In the genomic region with DNA sequence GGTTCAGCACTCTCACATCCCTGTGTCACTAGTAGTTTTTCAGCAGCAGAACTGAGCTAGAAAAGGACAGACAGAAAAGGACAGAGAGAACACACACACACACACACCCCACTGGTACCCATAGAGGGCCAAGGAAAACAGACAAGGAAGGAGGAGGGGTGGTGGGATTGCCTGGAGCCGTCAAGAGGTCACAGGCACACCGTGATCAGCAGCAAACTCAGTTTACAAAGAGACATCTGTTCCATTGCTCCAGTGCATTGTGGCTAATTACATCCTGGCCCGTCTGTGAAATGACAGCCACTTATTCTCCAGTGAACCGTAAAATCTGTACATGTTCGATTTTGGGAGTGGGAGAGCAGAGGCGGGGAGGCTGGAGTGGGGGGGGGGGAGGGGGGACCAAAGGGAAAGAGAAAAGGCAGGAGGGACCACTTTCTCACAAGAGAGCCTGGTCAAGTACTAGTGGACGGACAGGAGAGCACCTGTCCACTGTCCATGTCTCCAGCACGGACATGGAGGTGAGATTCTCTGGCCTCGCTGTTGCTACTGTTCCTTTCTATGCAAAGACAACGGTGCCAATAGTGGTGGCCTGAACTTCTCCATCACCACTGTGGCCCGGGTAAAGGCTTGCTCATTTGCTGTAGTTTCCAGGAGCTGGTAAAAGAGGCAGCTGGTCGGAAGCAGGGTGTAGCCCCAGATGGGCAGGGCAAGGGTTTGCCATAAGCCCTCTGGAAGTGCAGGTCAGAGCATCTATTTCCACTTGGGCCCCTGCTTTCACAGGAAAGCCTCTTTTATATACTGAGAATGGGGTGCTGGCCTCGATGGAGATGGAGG, we compare ENCODE assay signal across 11 mouse cellular contexts.
DNase-seq lines count a peak whose midpoint lies in the region; ATAC-seq and TF ChIP-seq lines count a peak whose summit lies in the region.
"Had no signal": no experiment of that assay in that cellular context is flagged by ENCODE, and none has a peak within 500 bp of the region (broad histone marks: within the 10 kb centered on the region; RNA-seq: fewer than 3 reads in every experiment).

No protein-coding gene starts in this region.

- 23% methylated on average over 13 of the region's 13 CpGs for WGBS in kidney, embryonic 15.5 days
- WGBS in kidney, adult 2 months = 53% methylated on average over 13 of the region's 13 CpGs
- WGBS in forebrain, embryonic 16.5 days = 9% methylated on average over 13 of the region's 13 CpGs
- WGBS in midbrain, embryonic 10.5 days = 37% methylated on average over 13 of the region's 13 CpGs
- WGBS in neural tube, embryonic 15.5 days = 10% methylated on average over 13 of the region's 13 CpGs

- H3K9ac ChIP-seq in kidney, embryonic 15.5 days = no peak overlapping the region
- peak overlapping the region; percentile 25; the same call in 1 of the 2 replicates for H3K9ac ChIP-seq in forebrain, embryonic 16.5 days (replicated peaks; ENCODE audit: low read depth, low read length)
- H3K9ac ChIP-seq in neural tube, embryonic 15.5 days (replicated peaks) = no peak overlapping the region

- peaks cover 50% of the 10 kb centered on the region for H3K4me1 ChIP-seq in kidney, embryonic 15.5 days
- H3K4me1 ChIP-seq in kidney, adult 2 months (ENCODE audit: control insufficient read depth, insufficient read depth, low read length) = no peaks in the 10 kb centered on the region
- H3K4me1 ChIP-seq in forebrain, embryonic 16.5 days (replicated peaks; ENCODE audit: control insufficient read depth, insufficient read depth, low read length) = peaks cover 35% of the 10 kb centered on the region
- peaks cover 71% of the 10 kb centered on the region for H3K4me1 ChIP-seq in midbrain, embryonic 10.5 days
- H3K4me1 ChIP-seq in neural tube, embryonic 15.5 days = peaks cover 42% of the 10 kb centered on the region

- no peaks in the 10 kb centered on the region for H3K9me3 ChIP-seq in kidney, embryonic 15.5 days (replicated peaks)
- no peaks in the 10 kb centered on the region for H3K9me3 ChIP-seq in forebrain, embryonic 16.5 days (ENCODE audit: control insufficient read depth, low read length)
- H3K9me3 ChIP-seq in midbrain, embryonic 10.5 days (replicated peaks) = no peaks in the 10 kb centered on the region
- no peaks in the 10 kb centered on the region for H3K9me3 ChIP-seq in neural tube, embryonic 15.5 days (replicated peaks)

- no peaks in the 10 kb centered on the region for H3K27me3 ChIP-seq in kidney, embryonic 15.5 days
- H3K27me3 ChIP-seq in kidney, adult 2 months (replicated peaks; ENCODE audit: control insufficient read depth, insufficient read depth, low read length) = no peaks in the 10 kb centered on the region
- H3K27me3 ChIP-seq in forebrain, embryonic 16.5 days (replicated peaks; ENCODE audit: control insufficient read depth, insufficient read depth, low read length) = no peaks in the 10 kb centered on the region
- no peaks in the 10 kb centered on the region; the same call in 1 of the 2 replicates for H3K27me3 ChIP-seq in midbrain, embryonic 10.5 days (ENCODE audit: low read depth, poor library complexity, severe bottlenecking)
- no peaks in the 10 kb centered on the region for H3K27me3 ChIP-seq in neural tube, embryonic 15.5 days (replicated peaks)

- peak; percentile 52 for ATAC-seq in kidney, embryonic 15.5 days (replicated peaks; ENCODE audit: low FRiP score)
- peak; percentile 82 for ATAC-seq in forebrain, embryonic 16.5 days
- no peak for ATAC-seq in neural tube, embryonic 15.5 days (ENCODE audit: low FRiP score)

- DNase-seq in kidney, adult 2 months = no peak
- peak; percentile 53 for DNase-seq in midbrain, embryonic 10.5 days (ENCODE audit: low spot score)
- DNase-seq in cerebellum, adult 9-10 months = no peak
- DNase-seq in cerebellum, postnatal 4 days (ENCODE audit: low spot score in 2 of 2) = no peak
- no peak for DNase-seq in thymus, adult 18-20 months
- DNase-seq: layer of hippocampus, adult 9-11 months; liver; lung, postnatal 10 days had no signal

- H3K4me2 ChIP-seq in kidney, embryonic 15.5 days = no peak overlapping the region
- H3K4me2 ChIP-seq in forebrain, embryonic 16.5 days (ENCODE audit: low read length) = no peak overlapping the region
- H3K4me2 ChIP-seq in neural tube, embryonic 15.5 days = no peak overlapping the region

- peak overlapping the region; percentile 66 for H3K27ac ChIP-seq in kidney, embryonic 15.5 days
- H3K27ac ChIP-seq in kidney, adult 2 months (ENCODE audit: insufficient read depth, low read depth, low read length) = no peak overlapping the region
- peak overlapping the region; percentile 57 for H3K27ac ChIP-seq in forebrain, embryonic 16.5 days (ENCODE audit: low read length)
- peak overlapping the region; percentile 80 for H3K27ac ChIP-seq in midbrain, embryonic 10.5 days (replicated peaks)
- H3K27ac ChIP-seq in neural tube, embryonic 15.5 days (replicated peaks) = peak overlapping the region; percentile 61

- TF ChIP-seq CTCF in kidney, adult 2 months (conservative IDR thresholded peaks at IDR 0.05; ENCODE audit: insufficient read depth, insufficient read length, low read depth, low read length) = no peak

- TF ChIP-seq POLR2A in kidney, adult 2 months (IDR thresholded peaks at IDR 0.05; ENCODE audit: low read depth, low read length) = no peak

- H3K36me3 ChIP-seq in kidney, embryonic 15.5 days = no peaks in the 10 kb centered on the region
- no peaks in the 10 kb centered on the region for H3K36me3 ChIP-seq in kidney, adult 2 months (ENCODE audit: control insufficient read depth, insufficient read depth, low read length)
- H3K36me3 ChIP-seq in forebrain, embryonic 16.5 days (ENCODE audit: control insufficient read depth, insufficient read depth) = no peaks in the 10 kb centered on the region
- H3K36me3 ChIP-seq in midbrain, embryonic 10.5 days = no peaks in the 10 kb centered on the region
- H3K36me3 ChIP-seq in neural tube, embryonic 15.5 days = no peaks in the 10 kb centered on the region

- no peak overlapping the region for H3K4me3 ChIP-seq in kidney, embryonic 15.5 days (replicated peaks)
- H3K4me3 ChIP-seq in kidney, adult 2 months (ENCODE audit: insufficient read depth, low read depth, low read length) = no peak overlapping the region
- H3K4me3 ChIP-seq in forebrain, embryonic 16.5 days (replicated peaks; ENCODE audit: low read length) = no peak overlapping the region
- H3K4me3 ChIP-seq in midbrain, embryonic 10.5 days = no peak overlapping the region
- no peak overlapping the region for H3K4me3 ChIP-seq in neural tube, embryonic 15.5 days (replicated peaks)
